Mouse (Mus musculus) bone marrow, adult 2 months (tissue): Measurements from ENCODE around the gene Trim80.

ENCODE experiments used
- CTCF ChIP-seq: fragments of 200-500 bp; IDR thresholded peaks from 2 replicates; pipeline ENCODE4 v1.5.1; 2011; ENCODE audit warnings: low read length, control low read depth; ENCODE audit not compliant: control insufficient read depth, insufficient read depth
- POLR2A ChIP-seq: fragments of 200-500 bp; IDR thresholded peaks from 2 replicates; pipeline ENCODE4 v1.6.1; 2011; ENCODE audit warnings: low read depth, mild to moderate bottlenecking, control low read depth, low read length, borderline replicate concordance; ENCODE audit not compliant: control insufficient read depth

GRCm38 (mm10) chr11:115452281-115452860, 12.0 kb downstream of the Trim80 start:
- TF ChIP-seq CTCF (no peak), POLR2A (no peak)
